Mouse (Mus musculus) liver, embryonic 14.5 days (tissue): ENCODE data around the gene Clint1.

ENCODE experiments used
- CTCF ChIP-seq: IDR thresholded peaks from 2 replicates; pipeline ENCODE4 v1.5.1; 2016; ENCODE audit warnings: antibody characterized with exemption, low read depth, control low read depth
- EP300 ChIP-seq: IDR thresholded peaks from 2 replicates; pipeline ENCODE4 v1.6.1; 2016; ENCODE audit warnings: antibody characterized with exemption, low read depth

DNA sequence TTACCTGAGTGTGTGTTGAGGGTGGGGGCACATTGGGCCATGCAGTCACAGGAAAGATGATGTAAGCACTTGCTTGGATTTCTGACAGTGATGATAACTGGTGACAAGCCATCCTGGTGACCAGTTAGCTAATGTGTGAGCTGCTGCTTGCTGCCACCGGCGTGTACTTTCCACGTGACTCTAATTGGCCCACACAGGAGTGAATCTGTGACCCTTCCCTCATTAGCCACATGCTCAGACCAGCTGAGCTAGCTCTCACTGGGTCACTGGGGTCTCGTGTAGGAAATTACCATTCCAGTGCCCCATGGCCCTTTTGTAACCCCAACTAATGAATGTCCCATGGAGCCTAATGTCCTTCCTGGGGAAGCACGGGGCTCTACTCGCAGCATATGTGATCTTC, 73.6 kb downstream of the Clint1 start:
- TF ChIP-seq EP300 (no peak), CTCF (no peak)
